Mouse (Mus musculus) layer of hippocampus, adult 2 months (tissue): ENCODE measurements around the gene Foxk1. TPM values are rescaled to one million over a fixed set of nuclear protein-coding genes. Genes with fewer than 3 reads are reported as not detected.

Experiments used
- DNase-seq, 2 experiments: peaks; one replicate each; pipeline ENCODE4 v3.0.0; 2022; ENCODE audit warnings: low spot score in 2 of 2
- H3K27ac ChIP-seq: fragments of 200-600 bp; 2 replicates; pipeline ENCODE4 v1.8.1; 2022
- H3K4me3 ChIP-seq: fragments of 200-600 bp; 2 replicates; pipeline ENCODE4 v1.8.1; 2022; ENCODE audit warnings: mild to moderate bottlenecking
- CTCF ChIP-seq: fragments of 200-600 bp; conservative IDR thresholded peaks from 2 replicates; pipeline ENCODE4 v1.8.1; 2022; ENCODE audit warnings: antibody characterized with exemption, mild to moderate bottlenecking, moderate library complexity
- total RNA-seq, 2 experiments: library from RNA; stranded (reverse); gene quantifications; 2 replicates each; pipeline ENCODE4 v1.2.3; 2021

Foxk1 gene
- total RNA-seq, 2 experiments from 2014 or later = 53.0 to 60.3 TPM

GRCm38 (mm10) chr5:142428691-142429090, 27.4 kb downstream of the Foxk1 start:
- no peak for TF ChIP-seq CTCF
- H3K27ac ChIP-seq = no peak overlapping the region
- H3K4me3 ChIP-seq = no peak overlapping the region
- DNase-seq = no peak

GRCm38 (mm10) chr5:142431029-142431428, 29.7 kb downstream of the Foxk1 start:
- Histone ChIP-seq H3K4me3 (no peak overlapping the region), H3K27ac (peak overlapping the region; percentile 36; the same call in 1 of the 2 replicates)
- no peak for TF ChIP-seq CTCF
- DNase-seq = no peak

- peak overlapping the region; percentile 88; the same call in 1 of the 2 replicates for H3K27ac ChIP-seq
Observed at GRCm38 (mm10) chr5:142431811-142432434, 30.6 kb downstream of the Foxk1 start.

DNA sequence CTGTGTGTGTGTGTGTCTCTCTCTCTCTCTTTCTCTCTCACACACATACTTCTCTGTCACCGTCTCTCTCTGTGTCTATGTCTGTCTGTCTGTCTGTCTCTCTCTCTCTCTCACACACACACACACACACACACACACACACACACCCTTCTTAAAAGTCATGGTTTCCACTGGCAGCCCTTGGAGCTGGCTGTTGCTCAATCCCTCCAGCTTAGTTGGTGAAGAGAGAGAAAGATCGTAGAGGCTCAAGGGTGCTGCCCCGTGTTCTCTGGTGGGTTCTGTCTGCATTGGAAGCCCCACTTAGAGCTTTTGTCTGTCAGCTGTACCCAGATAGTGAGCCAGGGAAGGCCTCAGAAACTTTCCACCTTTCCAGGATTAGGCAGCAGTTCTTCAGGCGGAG, 31.4 kb downstream of the Foxk1 start:
- no peak for TF ChIP-seq CTCF
- DNase-seq = no peak
- peak overlapping the region; percentile 88 for H3K27ac ChIP-seq
- H3K4me3 ChIP-seq = no peak overlapping the region

More at GRCm38 (mm10) chr5:142431811-142432434, 30.6 kb downstream of the Foxk1 start:
- no peak for DNase-seq
- TF ChIP-seq CTCF = no peak
- no peak overlapping the region for H3K4me3 ChIP-seq

GRCm38 (mm10) chr5:142434052-142434451, 32.8 kb downstream of the Foxk1 start:
- DNase-seq = peak in 1 of 2 experiments; percentile 54
- TF ChIP-seq CTCF = no peak
- Histone ChIP-seq H3K4me3 (no peak overlapping the region), H3K27ac (peak overlapping the region; percentile 88)

- DNase-seq = no peak
- Histone ChIP-seq H3K4me3 (no peak overlapping the region), H3K27ac (peak overlapping the region; percentile 88; the same call in 1 of the 2 replicates)
- TF ChIP-seq CTCF = no peak
Observed at GRCm38 (mm10) chr5:142435736-142436135, 34.4 kb downstream of the Foxk1 start.

DNA sequence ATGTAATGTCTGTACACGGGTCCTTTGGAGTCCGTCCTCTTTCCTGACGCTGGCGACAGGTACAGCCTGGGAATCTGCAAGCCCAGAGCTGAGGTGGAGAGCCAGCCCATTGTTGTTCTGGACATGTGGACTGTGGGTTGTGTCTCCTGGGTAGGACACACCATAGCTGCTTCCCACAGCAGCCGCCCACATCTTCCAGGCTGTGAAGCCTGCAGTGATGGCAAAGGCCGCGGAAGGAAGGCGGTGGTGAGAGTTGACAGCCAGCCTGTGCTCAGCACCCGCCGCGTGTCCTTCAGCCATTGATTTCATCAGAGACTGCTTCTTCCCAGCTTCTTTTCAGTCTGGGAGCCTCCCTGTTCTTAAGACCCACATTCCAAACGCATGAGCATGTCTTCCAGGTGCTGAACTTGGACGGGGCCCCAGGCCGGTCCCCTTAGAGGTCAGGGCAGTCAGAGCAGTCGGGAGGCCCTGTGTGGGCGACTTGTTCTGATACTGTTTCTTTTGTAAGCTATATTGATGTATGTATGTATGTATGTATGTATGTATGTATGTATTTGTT, 37.2 kb downstream of the Foxk1 start:
- no peak overlapping the region for H3K4me3 ChIP-seq
- no peak for DNase-seq
- peak overlapping the region; percentile 74 for H3K27ac ChIP-seq
- no peak for TF ChIP-seq CTCF

GRCm38 (mm10) chr5:142439911-142440432, 38.7 kb downstream of the Foxk1 start:
- no peak for TF ChIP-seq CTCF
- Histone ChIP-seq H3K4me3 (peak overlapping the region; percentile 43), H3K27ac (peak overlapping the region; percentile 82)
- no peak for DNase-seq

GRCm38 (mm10) chr5:142440451-142441147, 39.3 kb downstream of the Foxk1 start:
- Histone ChIP-seq H3K4me3 (peak overlapping the region; percentile 43), H3K27ac (peak overlapping the region; percentile 82)
- peak; percentile 51 for DNase-seq
- peak; percentile 27 for TF ChIP-seq CTCF

DNA sequence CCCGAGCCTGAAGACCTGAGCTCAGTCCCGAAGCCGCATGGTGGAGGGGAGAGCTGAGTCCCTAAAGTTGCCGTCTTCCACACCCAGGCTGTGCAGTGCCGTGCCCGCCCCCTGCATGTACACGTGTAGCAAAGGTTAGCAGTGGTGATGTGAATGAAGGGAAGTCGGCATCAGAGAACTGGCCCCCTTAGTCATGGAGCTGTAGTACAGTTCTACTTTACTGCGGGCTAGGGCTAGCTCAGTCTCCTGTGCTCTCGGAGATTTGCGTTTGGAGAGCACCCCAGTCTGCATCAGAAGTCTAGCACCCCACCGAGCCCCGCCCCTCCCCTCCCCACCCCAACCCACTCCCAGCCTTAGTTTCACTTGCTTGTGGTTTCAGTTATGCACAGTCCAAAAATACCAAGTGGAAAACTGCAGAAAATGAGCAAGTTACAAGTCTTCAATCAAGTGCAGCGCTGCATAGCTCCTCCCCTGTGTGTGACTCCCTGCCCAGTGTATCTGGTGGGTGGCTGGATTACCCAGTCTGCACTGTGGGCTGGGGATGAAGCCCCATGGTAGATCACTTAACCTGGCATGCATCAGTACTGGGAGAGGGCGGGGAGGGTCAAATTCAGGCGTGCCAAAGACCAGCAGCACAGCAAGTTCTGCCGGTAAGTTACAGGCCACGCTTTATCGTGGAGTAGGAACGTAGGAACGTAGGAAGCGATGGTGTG, 40.2 kb downstream of the Foxk1 start:
- Histone ChIP-seq H3K4me3 (peak overlapping the region; percentile 43; the same call in 1 of the 2 replicates), H3K27ac (peak overlapping the region; percentile 82)
- no peak for DNase-seq
- TF ChIP-seq CTCF = no peak

GRCm38 (mm10) chr5:142442045-142442440, 40.7 kb downstream of the Foxk1 start:
- no peak for DNase-seq
- Histone ChIP-seq H3K27ac (no peak overlapping the region; the same call in 1 of the 2 replicates), H3K4me3 (no peak overlapping the region)
- no peak for TF ChIP-seq CTCF

DNA sequence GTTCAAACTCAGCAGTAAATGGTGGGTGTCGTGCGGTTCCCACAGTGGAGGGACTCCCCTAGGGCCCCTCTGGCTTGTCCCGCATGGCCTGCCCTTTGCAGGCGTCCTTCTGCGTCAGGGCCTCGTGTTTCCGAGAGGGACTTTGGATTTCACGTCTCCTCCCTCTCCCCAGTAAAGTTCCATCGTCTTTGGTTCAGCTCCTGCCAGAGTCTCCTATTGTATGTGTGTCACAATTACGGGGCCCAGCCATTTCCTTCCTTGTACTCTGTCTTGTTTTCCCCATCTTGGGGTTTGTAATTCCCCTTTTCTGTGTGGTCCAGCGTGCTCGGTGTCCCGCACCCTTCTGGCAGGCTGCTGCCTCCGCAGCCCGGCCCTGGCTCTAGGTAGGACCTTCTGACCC, 42.2 kb downstream of the Foxk1 start:
- TF ChIP-seq CTCF = no peak
- no peak overlapping the region for H3K27ac ChIP-seq
- H3K4me3 ChIP-seq = no peak overlapping the region
- no peak for DNase-seq

- no peak for TF ChIP-seq CTCF
- Histone ChIP-seq H3K27ac (no peak overlapping the region), H3K4me3 (no peak overlapping the region)
- no peak for DNase-seq
Observed at GRCm38 (mm10) chr5:142443994-142444393, 42.7 kb downstream of the Foxk1 start.
